Comparison of ENCODE assay signal across 8 mouse cellular contexts in the genomic region with DNA sequence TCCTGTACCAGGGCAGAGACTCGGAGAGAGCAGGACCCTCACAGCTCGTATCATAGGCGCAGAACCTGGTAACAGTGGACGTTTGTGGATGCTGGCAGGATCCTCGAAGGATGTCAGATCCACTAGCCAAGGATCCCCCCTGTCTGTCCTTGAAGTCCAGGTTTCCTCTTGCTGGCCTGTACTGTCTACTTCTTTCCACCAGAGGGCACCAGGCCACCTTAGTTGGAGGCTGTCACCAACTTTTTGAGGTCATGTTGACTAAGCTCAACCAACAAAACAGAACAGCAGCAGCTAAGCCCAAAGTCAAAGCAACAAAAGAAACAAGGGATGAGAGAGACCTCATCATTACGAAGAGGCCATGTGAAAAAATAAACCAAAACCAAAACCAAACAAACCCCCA. TPM values are rescaled to one million over a fixed set of nuclear protein-coding genes. Genes with fewer than 3 reads are reported as not detected.
DNase-seq lines count a peak whose midpoint lies in the region; ATAC-seq and TF ChIP-seq lines count a peak whose summit lies in the region.

No protein-coding gene starts in this region.

- no peaks in the 10 kb centered on the region; the same call in 1 of the 2 replicates for H3K27me3 ChIP-seq in heart, adult 2 months (ENCODE audit: control insufficient read depth, insufficient read depth, low read length)
- H3K27me3 ChIP-seq in spleen, adult 2 months (ENCODE audit: control insufficient read depth, insufficient read depth, low read length) = no peaks in the 10 kb centered on the region
- H3K27me3 ChIP-seq in midbrain, embryonic 16.5 days (ENCODE audit: control insufficient read depth, insufficient read depth, low read depth, low read length) = no peaks in the 10 kb centered on the region

- 66% methylated on average over 6 of the region's 6 CpGs for WGBS in heart, adult 2 months
- 78% methylated on average over 6 of the region's 6 CpGs for WGBS in spleen, adult 2 months
- WGBS in midbrain, embryonic 16.5 days = 66% methylated on average over 6 of the region's 6 CpGs

- no peaks in the 10 kb centered on the region for H3K79me2 ChIP-seq in heart, adult 2 months (replicated peaks; ENCODE audit: control insufficient read depth, insufficient read depth, low read length)

- H3K27ac ChIP-seq in heart, adult 2 months = no peak overlapping the region
- H3K27ac ChIP-seq in spleen, adult 2 months (ENCODE audit: insufficient read depth, low read length) = no peak overlapping the region
- no peak overlapping the region for H3K27ac ChIP-seq in midbrain, embryonic 16.5 days (ENCODE audit: low read length)

- no peak overlapping the region for H3K4me3 ChIP-seq in heart, adult 2 months
- H3K4me3 ChIP-seq in spleen, adult 2 months (ENCODE audit: extremely low read depth, insufficient read depth, insufficient read length) = no peak overlapping the region
- no peak overlapping the region for H3K4me3 ChIP-seq in midbrain, embryonic 16.5 days (ENCODE audit: low read depth, low read length)

- H3K36me3 ChIP-seq in heart, adult 2 months (ENCODE audit: control insufficient read depth, insufficient read depth, low read length) = no peaks in the 10 kb centered on the region
- H3K36me3 ChIP-seq in spleen, adult 2 months (ENCODE audit: control insufficient read depth, insufficient read depth, low read length) = no peaks in the 10 kb centered on the region
- H3K36me3 ChIP-seq in midbrain, embryonic 16.5 days (ENCODE audit: control insufficient read depth, insufficient read depth, low read length) = peaks cover 23% of the 10 kb centered on the region

- no peak for TF ChIP-seq POLR2A in heart, adult 2 months (IDR thresholded peaks at IDR 0.05; ENCODE audit: insufficient read depth, low read depth, low read length)
- no peak for TF ChIP-seq POLR2A in spleen, adult 2 months (IDR thresholded peaks at IDR 0.05; ENCODE audit: low read depth, low read length)

- DNase-seq in heart, adult 2 months = peak; percentile 13 to 40
- no peak for DNase-seq in heart, adult 9 months (ENCODE audit: low spot score in 2 of 2)
- no peak for DNase-seq in spleen, adult 2 months (ENCODE audit: low read depth in 1 of 2, low spot score in 2 of 2)
- no peak for DNase-seq in spleen, adult 12 weeks (ENCODE audit: low spot score)
- DNase-seq in cerebellum, adult 18-20 months = peak; percentile 82 to 83
- peak; percentile 56 for DNase-seq in induced T-regulatory cell, adult 2 months (ENCODE audit: low read depth)
- peak; percentile 55 for DNase-seq in retina, postnatal 1 day

- TF ChIP-seq EP300 in heart, adult 2 months (IDR thresholded peaks at IDR 0.05; ENCODE audit: insufficient read depth, low read depth, low read length) = no peak

- H3K9me3 ChIP-seq in midbrain, embryonic 16.5 days (replicated peaks; ENCODE audit: control insufficient read depth, low read length, poor library complexity, severe bottlenecking) = no peaks in the 10 kb centered on the region

- H3K4me2 ChIP-seq in midbrain, embryonic 16.5 days (ENCODE audit: low read length) = no peak overlapping the region

- H3K9ac ChIP-seq in heart, adult 2 months (ENCODE audit: low read depth, low read length) = no peak overlapping the region
- no peak overlapping the region for H3K9ac ChIP-seq in midbrain, embryonic 16.5 days (ENCODE audit: low read depth, low read length)

- intact Hi-C loops in heart, adult 2 months (cut with DNase I) = loop anchor here (10.0 kb wide), 1 partner anchor 385 kb away; no protein-coding TSS in a partner anchor

- no peak for ATAC-seq in midbrain, embryonic 16.5 days

- peak; percentile 78 for TF ChIP-seq CTCF in heart, adult 2 months (IDR thresholded peaks at IDR 0.05)
- peak; percentile 17; the same call in 1 of the 2 replicates for TF ChIP-seq CTCF in spleen, adult 2 months (IDR thresholded peaks at IDR 0.05; ENCODE audit: extremely low read depth, insufficient read depth, insufficient read length, insufficient replicate concordance)

- H3K4me1 ChIP-seq in heart, adult 2 months (ENCODE audit: control insufficient read depth, insufficient read depth, low read length) = no peaks in the 10 kb centered on the region
- no peaks in the 10 kb centered on the region for H3K4me1 ChIP-seq in spleen, adult 2 months (ENCODE audit: control insufficient read depth, insufficient read depth, insufficient read length)
- peaks cover 2% of the 10 kb centered on the region; the same call in 1 of the 2 replicates for H3K4me1 ChIP-seq in midbrain, embryonic 16.5 days (ENCODE audit: control insufficient read depth, insufficient read depth, low read length)

RNA-seq across cellular contexts. Expression of a gene that starts 20.9 kb away (rescaled TPM):
- total RNA-seq in heart, adult 2 months (2021) = not detected
- polyA plus RNA-seq in heart, adult 2 months (2012; rRNA removed) = not detected in 2 replicates
- not detected in 2 replicates for polyA plus RNA-seq in spleen, adult 2 months (2012; rRNA removed)
- polyA plus RNA-seq in midbrain, embryonic 16.5 days (2015; fragmentation: Nextera tagmentation; extraction: Ambion mirVana) = 1.0 and 1.6 TPM in 2 replicates

Comparison
In these comparisons a context has a peak if more than half of its experiments do, and no peak if none do; other contexts are left out.
1. DNase-seq: peak in heart, adult 2 months (2 of 2), cerebellum, adult 18-20 months (2 of 2), induced T-regulatory cell, adult 2 months (single experiment) and retina, postnatal 1 day (single experiment); none in heart, adult 9 months (0 of 2), spleen, adult 2 months (0 of 2) and spleen, adult 12 weeks (single experiment).